Mouse (Mus musculus): Measurements from ENCODE around the gene Kcnj9.

- TF ChIP-seq CTCF (IDR thresholded peaks at IDR 0.05; ENCODE audit: low read depth, low read length) (no peak), POLR2A (IDR thresholded peaks at IDR 0.05; ENCODE audit: extremely low read depth, insufficient read depth, low read length) (no peak)
These were observed 18.3 kb upstream of the Kcnj9 start for GRCm38 (mm10) chr1:172347382-172347781.

Measured in liver, adult 2 months (tissue).